Mouse (Mus musculus) midbrain, embryonic 13.5 days (tissue): ENCODE results near the gene Helz2. TPM values are rescaled to one million over a fixed set of nuclear protein-coding genes. Genes with fewer than 3 reads are reported as not detected.

Source experiments
- ATAC-seq: fragments of 200-750 bp; cut with Nextera tagmentation; 2 replicates; pipeline ENCODE4 v1.8.0; 2017; ENCODE audit warnings: mild to moderate bottlenecking, moderate TSS enrichment, moderate library complexity
- H3K27ac ChIP-seq: fragments of 300-500 bp; sonication (generic); 2 replicates; pipeline ENCODE4 v1.5.1; 2015; ENCODE audit warnings: inconsistent platforms, mild to moderate bottlenecking, moderate library complexity
- H3K27me3 ChIP-seq: fragments of 300-500 bp; sonication (generic); 2 replicates; pipeline ENCODE4 v1.6.1; 2015; ENCODE audit warnings: mild to moderate bottlenecking, inconsistent platforms
- H3K36me3 ChIP-seq: fragments of 300-500 bp; sonication (generic); 2 replicates; pipeline ENCODE4 v1.6.1; 2015; ENCODE audit warnings: mild to moderate bottlenecking, inconsistent platforms
- H3K4me1 ChIP-seq: fragments of 300-500 bp; sonication (generic); replicated peaks from 2 replicates; pipeline ENCODE4 v1.6.1; 2015; ENCODE audit warnings: inconsistent platforms
- H3K4me2 ChIP-seq: fragments of 300-500 bp; sonication (generic); replicated peaks from 2 replicates; pipeline ENCODE4 v1.6.1; 2015; ENCODE audit warnings: moderate library complexity, mild to moderate bottlenecking, inconsistent platforms
- H3K4me3 ChIP-seq: fragments of 300-500 bp; sonication (generic); replicated peaks from 2 replicates; pipeline ENCODE4 v1.5.1; 2015; ENCODE audit warnings: mild to moderate bottlenecking, inconsistent platforms
- H3K9ac ChIP-seq: fragments of 300-500 bp; sonication (generic); replicated peaks from 2 replicates; pipeline ENCODE4 v1.6.1; 2015; ENCODE audit warnings: mild to moderate bottlenecking, inconsistent platforms
- H3K9me3 ChIP-seq: fragments of 300-500 bp; sonication (generic); 2 replicates; pipeline ENCODE4 v1.6.1; 2016; ENCODE audit warnings: mild to moderate bottlenecking, inconsistent platforms
- WGBS: fragments of 180-500 bp; shearing (Covaris S2); methylation state at CpG from one replicate; pipeline ENCODE4 v1.1.7; 2015; 5-methylcytosine and 5-hydroxymethylcytosine counted together
- polyA plus RNA-seq: library from polyadenylated mRNA; unstranded; fragments of >200 nt; fragmentation: Nextera tagmentation; extraction: Ambion mirVana; gene quantifications from 2 replicates; pipeline ENCODE4 v1.2.1, GENCODE M21; 2015

Helz2 gene
- polyA plus RNA-seq, 1 experiment from 2014 or later = 0.34 TPM

DNA sequence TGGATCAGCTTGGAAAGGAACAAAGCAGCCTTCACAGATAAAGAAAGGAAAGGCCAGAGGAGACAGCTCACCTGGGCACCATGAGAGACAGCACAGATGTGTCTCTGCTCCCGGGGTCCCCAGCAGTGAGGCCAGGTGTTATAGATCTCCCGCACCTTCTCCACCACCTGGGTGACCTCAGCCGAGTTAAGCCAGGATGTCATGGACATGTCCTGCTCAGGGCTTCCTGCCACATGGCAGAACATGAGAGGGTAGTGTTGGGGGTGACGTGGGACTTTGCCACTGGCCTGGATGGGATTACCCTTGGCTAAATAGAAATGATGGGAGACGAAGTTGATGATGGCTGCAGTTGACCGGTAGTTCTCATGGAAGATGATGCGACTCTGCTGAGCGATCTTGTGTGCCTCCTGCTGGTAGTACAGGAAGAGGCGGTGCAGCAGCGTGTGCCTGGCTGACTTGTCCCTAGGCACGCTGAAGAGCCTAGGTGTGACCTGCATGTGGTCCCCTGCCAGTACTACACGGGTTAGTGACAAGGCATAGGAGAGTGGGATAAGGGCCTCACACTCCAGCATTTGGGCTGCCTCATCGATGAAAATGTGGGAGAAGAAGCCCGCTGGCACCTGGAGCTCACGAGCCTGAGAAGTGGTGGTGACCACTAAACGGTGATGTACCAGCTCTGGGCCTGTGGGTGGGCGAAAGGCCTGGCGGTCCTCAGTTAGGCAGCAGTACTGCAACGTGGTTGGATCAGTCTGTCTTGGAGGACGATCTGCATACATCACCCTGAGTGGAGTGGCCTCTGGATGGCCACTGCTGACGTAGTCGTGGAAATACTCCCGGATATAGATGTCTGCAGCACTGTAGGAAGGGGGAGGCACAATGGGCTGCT lies 5.9 kb downstream of the Helz2 start:
- Histone ChIP-seq H3K4me1 (no peaks in the 10 kb centered on the region), H3K9me3 (no peaks in the 10 kb centered on the region), H3K4me2 (no peak overlapping the region), H3K4me3 (no peak overlapping the region), H3K27me3 (no peaks in the 10 kb centered on the region), H3K27ac (no peak overlapping the region), H3K9ac (no peak overlapping the region), H3K36me3 (no peaks in the 10 kb centered on the region)
- ATAC-seq = no peak
- WGBS = 88% methylated on average over 23 of the region's 23 CpGs

GRCm38 (mm10) chr2:181234680-181235079 lies 7.1 kb downstream of the Helz2 start:
- no peaks in the 10 kb centered on the region for H3K27me3 ChIP-seq
- no peak overlapping the region for H3K4me3 ChIP-seq
- H3K9me3 ChIP-seq = no peaks in the 10 kb centered on the region
- no peak for ATAC-seq
- H3K36me3 ChIP-seq = no peaks in the 10 kb centered on the region
- no peak overlapping the region for H3K4me2 ChIP-seq
- WGBS = 93% methylated on average over 11 of the region's 11 CpGs
- no peak overlapping the region for H3K27ac ChIP-seq
- no peaks in the 10 kb centered on the region for H3K4me1 ChIP-seq
- H3K9ac ChIP-seq = no peak overlapping the region

GRCm38 (mm10) chr2:181233443-181233842 lies 8.4 kb downstream of the Helz2 start:
- H3K9ac ChIP-seq = no peak overlapping the region
- no peaks in the 10 kb centered on the region for H3K9me3 ChIP-seq
- H3K4me2 ChIP-seq = no peak overlapping the region
- ATAC-seq = no peak
- H3K27ac ChIP-seq = no peak overlapping the region
- H3K4me3 ChIP-seq = no peak overlapping the region
- WGBS = 91% methylated on average over 15 of the region's 15 CpGs
- H3K4me1 ChIP-seq = no peaks in the 10 kb centered on the region
- no peaks in the 10 kb centered on the region for H3K27me3 ChIP-seq
- no peaks in the 10 kb centered on the region for H3K36me3 ChIP-seq

- WGBS = 75% methylated on average over 20 of the region's 20 CpGs
- H3K27ac ChIP-seq = no peak overlapping the region
- no peak overlapping the region for H3K4me3 ChIP-seq
- no peak overlapping the region for H3K9ac ChIP-seq
- H3K36me3 ChIP-seq = no peaks in the 10 kb centered on the region
- no peak for ATAC-seq
- no peaks in the 10 kb centered on the region for H3K4me1 ChIP-seq
- no peak overlapping the region for H3K4me2 ChIP-seq
- H3K9me3 ChIP-seq = no peaks in the 10 kb centered on the region
- no peaks in the 10 kb centered on the region for H3K27me3 ChIP-seq
Observed at GRCm38 (mm10) chr2:181231171-181231570, 10.7 kb downstream of the Helz2 start.

DNA sequence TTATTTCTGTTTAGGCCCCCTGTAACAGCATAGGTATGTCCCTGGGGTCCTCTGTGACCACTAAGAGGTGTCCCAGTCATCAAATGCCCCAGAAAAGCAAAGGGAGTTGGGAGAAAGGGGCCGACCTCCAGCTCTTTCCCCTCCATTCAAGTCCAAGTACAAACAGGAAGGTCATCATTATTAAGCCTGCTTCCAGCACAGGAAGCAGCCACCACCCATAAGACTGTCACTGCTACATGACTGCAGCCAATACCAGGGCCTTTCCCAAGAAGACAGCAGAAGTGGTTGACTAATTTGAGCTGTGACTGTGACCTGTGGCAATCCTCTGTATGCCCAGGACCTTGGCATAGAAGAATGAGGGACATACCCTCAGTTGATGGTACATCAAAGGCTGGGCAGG lies 13.5 kb downstream of the Helz2 start:
- Histone ChIP-seq H3K4me3 (no peak overlapping the region), H3K9me3 (no peaks in the 10 kb centered on the region), H3K27ac (no peak overlapping the region), H3K27me3 (no peaks in the 10 kb centered on the region), H3K4me1 (no peaks in the 10 kb centered on the region), H3K9ac (no peak overlapping the region), H3K36me3 (no peaks in the 10 kb centered on the region), H3K4me2 (no peak overlapping the region)
- WGBS = 86% methylated on average over 1 of the region's 1 CpGs
- ATAC-seq = no peak

- 85% methylated on average over 3 of the region's 3 CpGs for WGBS
- Histone ChIP-seq H3K27ac (no peak overlapping the region), H3K27me3 (no peaks in the 10 kb centered on the region), H3K9ac (no peak overlapping the region), H3K36me3 (no peaks in the 10 kb centered on the region), H3K4me1 (no peaks in the 10 kb centered on the region), H3K9me3 (no peaks in the 10 kb centered on the region), H3K4me2 (no peak overlapping the region), H3K4me3 (no peak overlapping the region)
- ATAC-seq = no peak
Observed at GRCm38 (mm10) chr2:181227122-181227521, 14.7 kb downstream of the Helz2 start.

GRCm38 (mm10) chr2:181224994-181225393 lies 16.8 kb downstream of the Helz2 start:
- Histone ChIP-seq H3K27me3 (0 out of 2 replicates have a peak, but pooled peaks cover 4% of the 10 kb centered on the region), H3K4me2 (no peak overlapping the region), H3K27ac (no peak overlapping the region), H3K36me3 (no peaks in the 10 kb centered on the region), H3K4me3 (no peak overlapping the region), H3K9ac (no peak overlapping the region), H3K4me1 (peaks cover 6% of the 10 kb centered on the region), H3K9me3 (no peaks in the 10 kb centered on the region)
- ATAC-seq = no peak
- WGBS = 82% methylated on average over 2 of the region's 2 CpGs

GRCm38 (mm10) chr2:181220361-181220760 lies 21.5 kb downstream of the Helz2 start:
- ATAC-seq = no peak
- Histone ChIP-seq H3K4me2 (peak overlapping the region; percentile 62), H3K4me3 (peak overlapping the region; percentile 34), H3K4me1 (peaks cover 13% of the 10 kb centered on the region), H3K9ac (peak overlapping the region; percentile 56; the same call in 1 of the 2 replicates), H3K27ac (no peak overlapping the region), H3K36me3 (no peaks in the 10 kb centered on the region), H3K27me3 (peaks cover 14% of the 10 kb centered on the region), H3K9me3 (no peaks in the 10 kb centered on the region)
- WGBS = 54% methylated on average over 2 of the region's 2 CpGs

- no peaks in the 10 kb centered on the region for H3K9me3 ChIP-seq
- peak within 1 kb of the TSS; percentile 62 for H3K4me2 ChIP-seq
- 4% methylated on average over 25 of the region's 25 CpGs for WGBS
- no peaks in the 10 kb centered on the region for H3K36me3 ChIP-seq
- peak within 1 kb of the TSS; percentile 34 for H3K4me3 ChIP-seq
- peaks cover 13% of the 10 kb centered on the region for H3K4me1 ChIP-seq
- no peak within 1 kb of the TSS for H3K27ac ChIP-seq
- peak within 1 kb of the TSS; percentile 56 for H3K9ac ChIP-seq
- peaks cover 17% of the 10 kb centered on the region for H3K27me3 ChIP-seq
- ATAC-seq = peak; percentile 88
Observed at GRCm38 (mm10) chr2:181219538-181220216, 22.1 kb downstream of the Helz2 start, which contains the start of gene Fndc11. Gene Fndc11 (plus strand): TSS chr2:181220013.

DNA sequence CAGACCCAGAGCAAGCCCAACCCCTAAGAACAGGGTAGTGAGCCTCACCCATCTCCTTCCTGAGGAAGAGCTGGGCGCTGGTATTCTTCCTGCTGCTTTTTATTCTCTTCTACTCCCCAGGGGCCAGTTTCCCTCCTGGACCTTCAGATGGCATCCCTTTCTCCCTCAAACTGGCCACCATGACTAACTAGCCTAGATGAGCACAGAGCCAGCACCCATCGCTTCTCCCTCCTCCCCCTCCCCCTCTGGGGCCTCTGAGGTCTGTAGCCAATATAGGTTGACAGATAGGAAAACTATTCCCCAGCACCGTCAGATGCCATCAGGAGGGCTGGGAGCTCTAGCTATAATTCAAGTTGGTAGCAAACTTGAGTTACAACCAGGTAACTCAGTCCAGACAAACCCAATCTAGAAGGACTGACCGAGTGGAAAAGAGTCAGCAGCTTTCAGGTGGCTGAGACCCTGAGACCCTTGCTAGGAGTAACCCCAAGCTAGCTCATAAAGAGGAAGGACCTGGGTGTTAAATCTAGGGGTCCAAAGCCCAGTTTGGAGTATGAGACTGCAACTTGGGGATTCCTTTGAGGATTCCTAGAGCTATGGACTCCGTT lies 22.8 kb downstream of the Helz2 start:
- peaks cover 24% of the 10 kb centered on the region for H3K27me3 ChIP-seq
- no peak overlapping the region for H3K4me2 ChIP-seq
- peaks cover 13% of the 10 kb centered on the region for H3K4me1 ChIP-seq
- H3K36me3 ChIP-seq = no peaks in the 10 kb centered on the region
- no peak overlapping the region for H3K27ac ChIP-seq
- no peak for ATAC-seq
- H3K4me3 ChIP-seq = no peak overlapping the region
- H3K9me3 ChIP-seq = no peaks in the 10 kb centered on the region
- WGBS = 67% methylated on average over 5 of the region's 5 CpGs
- H3K9ac ChIP-seq = no peak overlapping the region

DNA sequence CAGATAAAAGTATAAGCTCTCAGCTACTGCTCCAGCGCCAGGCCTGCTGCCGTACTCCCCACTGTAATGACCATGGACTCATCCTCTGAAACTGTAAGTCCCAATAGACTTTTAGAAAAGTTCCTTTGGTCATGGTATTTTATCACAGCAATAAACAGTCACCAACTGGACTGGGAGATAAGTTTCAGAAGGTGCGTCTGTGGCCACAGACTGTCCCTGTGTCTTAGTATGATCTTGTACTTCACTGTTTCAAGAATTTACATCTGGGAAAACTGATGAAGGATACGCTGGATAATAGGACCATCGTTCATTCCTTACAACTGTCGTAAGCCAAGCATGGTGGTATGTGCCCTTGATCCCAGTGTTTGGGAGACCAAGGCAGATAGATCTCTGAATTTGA lies 25.8 kb downstream of the Helz2 start:
- no peak overlapping the region for H3K4me3 ChIP-seq
- H3K27me3 ChIP-seq = peaks cover 53% of the 10 kb centered on the region
- no peak overlapping the region for H3K9ac ChIP-seq
- H3K4me1 ChIP-seq = peaks cover 25% of the 10 kb centered on the region
- 88% methylated on average over 6 of the region's 6 CpGs for WGBS
- H3K36me3 ChIP-seq = no peaks in the 10 kb centered on the region
- no peak for ATAC-seq
- H3K9me3 ChIP-seq = no peaks in the 10 kb centered on the region
- H3K27ac ChIP-seq = no peak overlapping the region
- H3K4me2 ChIP-seq = no peak overlapping the region

DNA sequence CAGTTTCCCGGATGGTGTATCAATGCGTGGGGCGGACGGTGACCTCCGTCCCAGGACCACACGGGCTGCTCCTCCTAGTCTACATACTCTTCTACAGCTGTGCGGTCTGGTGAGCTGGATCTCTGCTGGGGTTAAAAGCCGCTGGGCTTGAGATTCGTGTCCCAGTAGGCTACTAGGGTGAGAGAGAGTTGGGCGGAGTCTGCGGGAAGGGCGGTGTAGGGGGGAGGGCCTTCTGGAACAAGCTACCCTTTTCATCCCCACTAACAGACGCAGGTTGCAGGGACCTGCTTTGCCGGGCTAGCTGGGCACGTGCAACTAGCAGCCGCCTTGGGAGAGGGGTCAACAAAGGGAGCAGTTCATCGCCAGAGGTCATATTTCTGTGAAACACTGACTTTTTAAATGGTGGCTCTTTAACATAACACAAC lies 28.8 kb downstream of the Helz2 start, which contains the start of gene Srms:
Gene Srms, minus strand, starts transcription at position 165 of the 425 bp plus-strand sequence.
- Histone ChIP-seq H3K4me1 (peaks cover 12% of the 10 kb centered on the region), H3K9ac (no peak within 1 kb of the TSS; the same call in 1 of the 2 replicates)

More for the DNA sequence above, 28.8 kb downstream of the Helz2 start, which contains the start of gene Srms:
- no peak within 1 kb of the TSS for H3K27ac ChIP-seq
- H3K36me3 ChIP-seq = no peaks in the 10 kb centered on the region
- H3K9me3 ChIP-seq = no peaks in the 10 kb centered on the region
- no peak for ATAC-seq
- peak within 1 kb of the TSS; percentile 30 for H3K4me3 ChIP-seq
- WGBS = under 1% methylated on average over 17 of the region's 17 CpGs
- H3K4me2 ChIP-seq = peak within 1 kb of the TSS; percentile 47
- H3K27me3 ChIP-seq = peaks cover 52% of the 10 kb centered on the region
